Mouse (Mus musculus) thymus, adult 2 months (tissue): Measurements from ENCODE around the gene Tmem163. TPM values are rescaled to one million over a fixed set of nuclear protein-coding genes. Genes with fewer than 3 reads are reported as not detected.

Source experiments
- DNase-seq: peaks from one replicate; pipeline ENCODE4 v3.0.0; 2021
- H3K27ac ChIP-seq: fragments of 200-500 bp; 2 replicates; pipeline ENCODE4 v1.5.1; 2012; ENCODE audit warnings: low read length, control low read depth; ENCODE audit not compliant: control insufficient read depth, insufficient read depth
- H3K27me3 ChIP-seq: fragments of 200-500 bp; 2 replicates; pipeline ENCODE4 v1.6.1; 2012; ENCODE audit warnings: mild to moderate bottlenecking, low read length, moderate library complexity, mixed read lengths; ENCODE audit not compliant: control insufficient read depth, insufficient read depth
- H3K36me3 ChIP-seq: fragments of 200-500 bp; 2 replicates; pipeline ENCODE4 v1.6.1; 2012; ENCODE audit warnings: mild to moderate bottlenecking, low read length, moderate library complexity; ENCODE audit not compliant: control insufficient read depth, insufficient read depth
- H3K4me1 ChIP-seq: fragments of 200-500 bp; replicated peaks from 2 replicates; pipeline ENCODE4 v1.6.1; 2012; ENCODE audit warnings: low read length; ENCODE audit not compliant: control insufficient read depth, insufficient read depth
- H3K4me3 ChIP-seq: fragments of 200-500 bp; 2 replicates; pipeline ENCODE4 v1.5.1; 2012; ENCODE audit warnings: mild to moderate bottlenecking, low read length, control low read depth, moderate library complexity; ENCODE audit not compliant: control insufficient read depth, insufficient read depth
- CTCF ChIP-seq: fragments of 200-500 bp; IDR thresholded peaks from 2 replicates; pipeline ENCODE4 v1.5.1; 2012; ENCODE audit warnings: mild to moderate bottlenecking, control low read depth, low read length, moderate library complexity, borderline replicate concordance; ENCODE audit not compliant: control insufficient read depth, poor library complexity, insufficient read depth; ENCODE audit errors: extremely low read depth
- POLR2A ChIP-seq: fragments of 200-500 bp; IDR thresholded peaks from 2 replicates; pipeline ENCODE4 v1.6.1; 2012; ENCODE audit warnings: mild to moderate bottlenecking, low read length, control low read depth, moderate library complexity; ENCODE audit not compliant: control insufficient read depth, poor library complexity, insufficient read depth; ENCODE audit errors: extremely low read depth
- whole genome bisulfite sequencing: fragments of 180-500 bp; shearing (Covaris S2); methylation state at CpG from one replicate; pipeline ENCODE4 v1.1.7; 2018; 5-methylcytosine and 5-hydroxymethylcytosine counted together
- polyA plus RNA-seq: library from polyadenylated mRNA; depleted of rRNA; stranded (reverse); fragments of >200 nt; gene quantifications from 2 replicates; pipeline ENCODE4 v1.2.3, GENCODE M21; 2012

Tmem163 gene
- polyA plus RNA-seq, 1 experiment, result 1.8 TPM

DNA sequence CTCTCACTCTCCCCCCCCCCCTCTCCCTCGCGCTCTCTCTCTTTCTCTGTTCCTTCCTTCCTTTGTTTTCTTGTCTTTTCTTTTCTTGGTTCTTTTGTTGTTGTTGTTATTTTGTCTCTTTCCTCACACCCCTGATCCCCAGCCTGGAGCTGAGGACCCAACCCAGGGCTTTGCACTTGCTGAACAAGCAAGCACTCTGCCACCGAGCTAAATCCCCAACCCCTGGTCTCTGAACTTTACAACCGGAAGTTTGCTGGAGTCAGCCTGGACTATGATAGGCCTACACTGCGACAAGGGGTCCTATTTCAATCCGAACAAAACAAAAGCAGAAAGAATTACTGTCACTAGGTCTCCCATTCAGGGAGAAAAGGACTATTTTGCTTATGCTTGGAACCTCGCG lies 102.8 kb downstream of the Tmem163 start:
- Histone ChIP-seq H3K4me3 (no peak overlapping the region), H3K4me1 (no peaks in the 10 kb centered on the region), H3K27ac (no peak overlapping the region), H3K36me3 (no peaks in the 10 kb centered on the region), H3K27me3 (no peaks in the 10 kb centered on the region)
- WGBS, result 86% methylated on average over 8 of the region's 8 CpGs
- DNase-seq, result no peak
- TF ChIP-seq CTCF (no peak), POLR2A (no peak)

DNA sequence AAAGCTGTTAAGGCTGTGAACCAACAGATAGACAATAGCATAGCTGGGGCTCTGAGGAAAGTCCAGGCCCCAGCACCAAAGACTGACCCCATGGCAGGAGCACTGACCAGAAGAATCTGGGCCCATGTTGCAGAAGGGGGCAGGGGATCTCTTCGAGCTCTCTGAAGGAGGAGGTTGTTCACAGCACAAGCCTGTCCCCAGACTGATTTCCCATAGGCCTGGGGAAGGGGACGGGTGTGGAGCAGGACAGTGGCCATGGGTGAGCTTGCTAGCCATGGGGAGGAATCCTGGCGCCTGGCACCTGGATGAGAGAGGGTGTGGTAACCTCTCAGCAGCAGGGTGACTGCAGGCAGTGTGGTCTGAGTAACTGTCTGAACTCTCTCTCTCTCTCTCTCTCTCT lies 103.2 kb downstream of the Tmem163 start:
- no peak overlapping the region for H3K27ac ChIP-seq
- 93% methylated on average over 3 of the region's 3 CpGs for WGBS
- TF ChIP-seq CTCF (no peak), POLR2A (no peak)

DNA sequence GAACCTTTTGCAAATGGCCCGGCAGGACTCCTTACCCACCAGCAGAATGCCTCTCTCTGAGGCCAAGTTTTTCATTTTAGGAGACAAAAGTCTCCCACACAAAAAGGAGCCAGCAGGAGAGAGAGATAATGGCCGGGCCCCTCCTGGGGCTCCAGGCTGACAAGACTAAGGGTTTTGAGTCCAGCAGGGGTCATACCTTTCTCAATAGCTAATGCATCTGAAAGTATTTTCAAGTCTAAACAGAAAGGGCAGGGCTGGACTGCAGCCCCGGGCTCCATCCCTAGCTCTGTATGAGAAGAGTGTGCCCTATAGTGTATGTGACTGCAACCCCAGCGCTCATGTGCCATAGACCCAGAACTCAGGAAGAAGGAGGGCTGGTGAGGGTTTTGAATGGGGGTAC lies 103.7 kb downstream of the Tmem163 start:
- Histone ChIP-seq H3K4me3 (no peak overlapping the region), H3K36me3 (no peaks in the 10 kb centered on the region), H3K4me1 (no peaks in the 10 kb centered on the region), H3K27ac (no peak overlapping the region), H3K27me3 (no peaks in the 10 kb centered on the region)
- no peak for TF ChIP-seq CTCF
- no peak for TF ChIP-seq POLR2A
- DNase-seq, result no peak
- 82% methylated on average over 4 of the region's 4 CpGs for WGBS

More for the DNA sequence above, 103.2 kb downstream of the Tmem163 start:
- H3K4me1 ChIP-seq, result no peaks in the 10 kb centered on the region
- no peaks in the 10 kb centered on the region for H3K27me3 ChIP-seq
- no peak for DNase-seq
- H3K4me3 ChIP-seq, result no peak overlapping the region
- no peaks in the 10 kb centered on the region for H3K36me3 ChIP-seq

DNA sequence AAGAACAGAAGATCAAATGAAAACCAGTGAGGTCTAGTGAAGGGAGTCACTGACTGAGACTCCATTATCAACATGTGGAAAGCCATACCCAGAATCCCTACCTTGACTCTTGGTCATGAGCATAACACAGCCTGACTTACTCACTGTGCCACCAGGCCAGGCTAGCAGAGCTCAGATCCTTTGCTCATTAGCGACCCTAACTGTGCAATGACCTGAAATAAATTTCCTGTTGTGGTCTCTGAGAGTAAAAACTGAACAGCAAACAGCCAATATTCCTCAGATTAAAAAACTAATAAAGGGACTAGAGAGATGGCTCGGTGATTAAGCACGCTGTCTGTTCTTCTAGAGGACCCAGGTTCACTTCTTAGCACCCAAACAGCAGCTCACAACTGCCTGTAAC lies 106.2 kb downstream of the Tmem163 start:
- H3K4me1 ChIP-seq, result no peaks in the 10 kb centered on the region
- DNase-seq, result no peak
- H3K36me3 ChIP-seq, result no peaks in the 10 kb centered on the region
- no peaks in the 10 kb centered on the region for H3K27me3 ChIP-seq
- H3K4me3 ChIP-seq, result no peak overlapping the region
- no peak for TF ChIP-seq CTCF
- no peak for TF ChIP-seq POLR2A
- H3K27ac ChIP-seq, result no peak overlapping the region
- WGBS, result 89% methylated on average over 3 of the region's 3 CpGs

DNA sequence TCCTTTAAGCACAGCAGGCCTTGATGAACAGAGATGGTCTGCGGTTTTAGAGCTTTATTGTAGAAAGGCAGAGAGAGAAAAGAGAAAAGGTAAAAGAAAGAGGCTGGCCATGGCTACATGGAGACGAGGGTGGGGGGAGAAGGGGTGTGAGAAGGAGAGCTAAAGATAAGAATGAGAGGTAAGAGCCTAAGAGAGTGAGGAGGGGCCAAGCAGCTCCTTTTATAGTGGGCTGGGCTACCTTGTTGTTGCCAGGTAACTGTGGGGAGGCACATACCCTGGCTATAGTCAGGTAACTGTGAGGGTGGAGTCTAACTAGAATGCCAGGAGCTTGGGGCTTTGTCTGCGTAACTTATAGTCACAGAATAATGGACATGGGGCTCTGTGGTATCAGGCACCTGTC lies 110.7 kb downstream of the Tmem163 start:
- TF ChIP-seq CTCF (no peak), POLR2A (no peak)
- no peaks in the 10 kb centered on the region for H3K36me3 ChIP-seq
- H3K27me3 ChIP-seq, result no peaks in the 10 kb centered on the region
- no peak overlapping the region for H3K27ac ChIP-seq
- 94% methylated on average over 3 of the region's 3 CpGs for WGBS
- H3K4me3 ChIP-seq, result no peak overlapping the region
- no peaks in the 10 kb centered on the region for H3K4me1 ChIP-seq
- no peak for DNase-seq

DNA sequence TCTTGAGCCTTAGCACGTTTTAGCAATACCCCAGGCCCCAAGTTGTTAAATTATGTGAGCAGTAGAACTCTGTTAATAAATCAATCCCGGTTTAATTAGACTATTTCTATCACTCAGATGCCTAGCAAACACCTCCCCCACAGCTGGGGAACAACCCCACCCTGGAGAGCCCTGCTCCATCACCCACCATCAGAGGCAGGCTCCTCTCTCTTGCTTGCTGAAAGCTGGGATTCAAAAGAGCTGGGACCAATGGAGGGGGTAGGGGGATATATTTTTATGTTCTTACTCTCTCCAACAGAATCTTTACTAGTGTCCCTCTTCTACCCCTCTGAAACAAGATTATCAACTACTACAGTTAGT lies 122.9 kb downstream of the Tmem163 start:
- Histone ChIP-seq H3K4me3 (no peak overlapping the region), H3K4me1 (no peaks in the 10 kb centered on the region), H3K27ac (no peak overlapping the region), H3K27me3 (no peaks in the 10 kb centered on the region), H3K36me3 (no peaks in the 10 kb centered on the region)
- no peak for TF ChIP-seq CTCF
- no peak for TF ChIP-seq POLR2A
- 79% methylated on average over 2 of the region's 2 CpGs for WGBS
- no peak for DNase-seq

DNA sequence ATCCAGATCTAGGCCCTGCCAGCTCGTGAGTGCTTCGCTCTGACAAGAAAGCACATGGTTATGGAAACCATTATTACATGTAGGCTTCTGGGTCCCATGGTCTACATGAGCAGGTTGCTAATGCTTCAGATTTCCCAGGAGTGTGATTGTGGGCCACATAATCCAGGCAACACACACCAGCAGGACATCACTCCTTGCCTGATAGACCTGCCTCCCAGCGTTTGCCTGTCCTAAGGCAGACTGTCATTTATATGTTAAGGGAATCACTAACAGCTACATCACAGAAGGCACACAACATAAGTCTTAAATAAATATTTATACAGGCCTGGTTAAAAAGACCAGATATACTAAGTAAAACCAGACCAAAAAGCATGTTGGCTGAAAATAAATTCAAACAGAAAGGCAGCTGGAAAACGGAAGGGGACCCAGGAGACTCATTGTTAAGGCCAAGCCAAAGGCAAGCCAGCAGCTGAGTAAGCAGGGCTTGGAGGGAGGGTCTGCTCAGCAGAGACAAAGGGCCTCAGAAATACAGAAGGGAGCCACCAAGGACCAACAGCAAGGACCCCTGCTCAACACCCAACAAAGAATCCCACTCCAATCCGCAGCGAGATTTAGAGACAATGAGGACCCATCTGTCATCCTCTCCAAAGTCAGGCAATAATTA lies 123.4 kb downstream of the Tmem163 start:
- H3K36me3 ChIP-seq, result no peaks in the 10 kb centered on the region
- H3K4me3 ChIP-seq, result no peak overlapping the region
- no peak for DNase-seq
- no peak for TF ChIP-seq POLR2A
- TF ChIP-seq CTCF, result no peak
- H3K27ac ChIP-seq, result no peak overlapping the region
- no peaks in the 10 kb centered on the region for H3K27me3 ChIP-seq
- 93% methylated on average over 6 of the region's 6 CpGs for WGBS
- H3K4me1 ChIP-seq, result no peaks in the 10 kb centered on the region
